Mouse (Mus musculus) bone marrow, adult 2 months (tissue): ENCODE results near the gene Git2.

Experiments
- CTCF ChIP-seq: fragments of 200-500 bp; IDR thresholded peaks from 2 replicates; pipeline ENCODE4 v1.5.1; 2011; ENCODE audit warnings: low read length, control low read depth; ENCODE audit not compliant: control insufficient read depth, insufficient read depth
- POLR2A ChIP-seq: fragments of 200-500 bp; IDR thresholded peaks from 2 replicates; pipeline ENCODE4 v1.6.1; 2011; ENCODE audit warnings: low read depth, mild to moderate bottlenecking, control low read depth, low read length, borderline replicate concordance; ENCODE audit not compliant: control insufficient read depth

DNA sequence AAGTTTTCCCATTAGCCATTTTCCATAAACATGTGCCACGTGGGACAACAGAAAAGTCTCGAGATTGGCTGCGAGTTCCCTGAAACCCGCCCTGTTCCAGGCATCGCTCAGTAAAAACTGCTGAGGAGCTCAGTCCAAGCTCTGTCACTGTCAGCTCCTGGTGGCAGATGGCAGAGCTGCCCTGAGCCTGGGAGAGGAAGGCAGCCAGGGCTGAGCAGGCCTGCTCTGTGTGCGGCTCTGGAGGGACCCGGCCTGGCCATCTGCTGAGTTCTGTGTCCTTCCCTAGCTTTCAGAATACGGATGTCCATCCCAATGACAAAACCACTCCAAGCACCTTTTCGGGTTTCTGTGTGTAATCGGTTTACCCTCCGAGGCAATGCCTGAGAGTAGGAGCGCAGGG, 21.9 kb downstream of the Git2 start:
- TF ChIP-seq CTCF (no peak), POLR2A (no peak)
